Mouse (Mus musculus) common myeloid progenitor, adult 5-6 weeks (primary cell): ENCODE results near the gene Got1. TPM values are rescaled to one million over a fixed set of nuclear protein-coding genes. Genes with fewer than 3 reads are reported as not detected.

ENCODE experiments used
- ATAC-seq: replicated peaks from 2 replicates; pipeline ENCODE4 v1.8.0; 2016; ENCODE audit warnings: low read depth, mild to moderate bottlenecking, moderate TSS enrichment, inconsistent platforms; ENCODE audit not compliant: poor library complexity, severe bottlenecking
- total RNA-seq: library from RNA; stranded (forward); fragments of 200-1000, 187-1606 nt; gene quantifications from 2 replicates; pipeline ENCODE4 v1.2.3, GENCODE M21; 2017

The Got1 gene
- total RNA-seq, 1 experiment from 2014 or later: 18.0 TPM

GRCm38 (mm10) chr19:43453025-43453424 lies 71.4 kb downstream of the Got1 start:
- peak; percentile 47; the same call in 1 of the 2 replicates for ATAC-seq

GRCm38 (mm10) chr19:43452176-43452575 lies 72.2 kb downstream of the Got1 start:
- ATAC-seq: no peak

- ATAC-seq: no peak
These were observed 72.8 kb downstream of the Got1 start for GRCm38 (mm10) chr19:43451563-43451962.

Other genes with a start within 250 kb of the Got1 start
- gene Hpse2, start 136.2 kb downstream of the Got1 start, total RNA-seq: not detected in 2 replicates
- 0.73 TPM in 1 of 2 replicates, not detected in the other for gene Cnnm1, start 84.2 kb downstream of the Got1 start, total RNA-seq
- 0.64 and 2.5 TPM in 2 replicates for gene Nkx2-3, start 87.7 kb upstream of the Got1 start, total RNA-seq
- gene Slc25a28, start 150.3 kb upstream of the Got1 start, total RNA-seq: 32.9 and 38.3 TPM in 2 replicates
- gene Entpd7, start 165.1 kb upstream of the Got1 start, total RNA-seq: 4.8 and 5.2 TPM in 2 replicates
- gene Cutc, start 228.4 kb upstream of the Got1 start, total RNA-seq: 51.0 and 58.6 TPM in 2 replicates
- gene Cox15, start 228.4 kb upstream of the Got1 start, total RNA-seq: 15.5 and 32.9 TPM in 2 replicates